Comparison of ENCODE assay signal across 27 mouse cellular contexts in the genomic region with DNA sequence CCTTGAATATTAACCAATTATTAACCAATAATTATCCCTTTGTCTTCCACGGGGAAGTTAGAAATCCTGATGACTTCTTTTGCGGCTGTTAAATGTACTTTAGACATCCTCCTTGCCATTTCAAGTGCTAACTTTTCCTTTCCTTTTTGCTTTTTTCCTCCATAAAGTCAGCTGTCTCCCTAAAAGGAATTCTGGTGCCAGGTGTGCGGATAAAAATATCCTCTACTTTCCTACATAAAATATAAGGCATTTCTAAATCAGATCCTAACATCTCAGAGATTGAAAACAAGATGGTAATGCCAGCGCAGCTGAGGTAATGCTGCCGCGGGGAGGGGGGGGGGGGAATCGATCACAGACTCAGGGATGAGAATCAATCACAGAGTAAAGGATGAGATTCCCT. TPM values are rescaled to one million over a fixed set of nuclear protein-coding genes. Genes with fewer than 3 reads are reported as not detected.
DNase-seq lines count a peak whose midpoint lies in the region; ATAC-seq and TF ChIP-seq lines count a peak whose summit lies in the region.
"Had no signal": no experiment of that assay in that cellular context is flagged by ENCODE, and none has a peak within 500 bp of the region (broad histone marks: within the 10 kb centered on the region; RNA-seq: fewer than 3 reads in every experiment).

No protein-coding gene starts in this region.

- peak; percentile 32; the same call in 1 of the 2 replicates for ATAC-seq in frontal cortex, adult (ENCODE audit: low TSS enrichment)
- ATAC-seq: forebrain, embryonic 16.5 days; hindbrain, embryonic 16.5 days; Patski had no signal

- no peak for DNase-seq in frontal cortex, postnatal 10 days (ENCODE audit: low spot score in 2 of 2)
- DNase-seq in left cerebral cortex, adult 2 months (ENCODE audit: extremely low spot score in 1 of 2, low spot score in 2 of 2), result no peak
- DNase-seq in left cerebral cortex, postnatal 10 days (ENCODE audit: extremely low spot score in 1 of 2, low spot score in 2 of 2), result no peak
- peak; percentile 76 for DNase-seq in brain, adult 2 months (ENCODE audit: low read depth, low spot score)
- DNase-seq in telencephalon, adult 2 months (ENCODE audit: low read depth, low spot score), result peak; percentile 74
- DNase-seq in lung, postnatal 36 days, result no peak
- DNase-seq: adrenal gland, postnatal 10 days; adrenal gland, postnatal 36 days; B cell, adult 2 months; cerebellum, adult 11 months; cerebellum, adult 2 months; cerebellum, adult 9-11 months; cerebellum, postnatal 25 days; embryo, embryonic 11 days; gastrocnemius, postnatal 10 days; gastrocnemius, postnatal 36 days; heart, postnatal 36 days had no signal

- TF ChIP-seq CTCF in left cerebral cortex, adult 2 months (IDR thresholded peaks at IDR 0.05), result no peak

- intact Hi-C loops in left cerebral cortex, adult 2 months (cut with DNase I), result loop anchor here (10.0 kb wide), 1 partner anchor 247 kb away; a partner anchor contains a TSS
- intact Hi-C loops in left cerebral cortex, postnatal 10 days (cut with DNase I), result loop anchor here (5.0 kb wide), 1 partner anchor 94 kb away; a partner anchor contains a TSS

- no peak overlapping the region for H3K4me3 ChIP-seq in left cerebral cortex, adult 2 months
- H3K4me3 ChIP-seq: embryonic facial prominence, embryonic 10.5 days; embryonic facial prominence, embryonic 13.5 days; erythroblast, embryonic 14.5 days; forebrain, embryonic 12.5 days; hindbrain, embryonic 10.5 days; hindbrain, embryonic 13.5 days had no signal

- H3K27ac ChIP-seq in left cerebral cortex, adult 2 months, result peak overlapping the region; percentile 83
- H3K27ac ChIP-seq: embryonic facial prominence, embryonic 10.5 days; embryonic facial prominence, embryonic 13.5 days; forebrain, embryonic 12.5 days; hindbrain, embryonic 10.5 days; hindbrain, embryonic 13.5 days had no signal

RNA-seq across cellular contexts. Expression of a gene that starts 31.1 kb away (rescaled TPM):
- 10 to 100 TPM in 1 of 2 experiments, 1 to 10 TPM in 1; 9.1 to 13.1 TPM for total RNA-seq in left cerebral cortex, adult 2 months (2021)
- total RNA-seq in left cerebral cortex, postnatal 10 days (2021), result 10 to 100 TPM; 10.3 to 10.7 TPM

Comparison
In these comparisons a context has a peak if more than half of its experiments do, and no peak if none do; other contexts are left out.
1. DNase-seq: peak in brain, adult 2 months (single experiment) and telencephalon, adult 2 months (single experiment); none in frontal cortex, postnatal 10 days (0 of 2), left cerebral cortex, adult 2 months (0 of 2), left cerebral cortex, postnatal 10 days (0 of 2) and lung, postnatal 36 days (single experiment).